Mouse (Mus musculus) heart, adult 9 months (tissue): ENCODE results near the gene Tas2r131.
"Not testable (repeated sequence)": the region's sequence is repeated elsewhere in the genome, so short reads cannot be mapped to it uniquely, and the experiment has no call there.

Experiments
- DNase-seq, 2 experiments: peaks; one replicate each; pipeline ENCODE4 v3.0.0; 2022; ENCODE audit warnings: low spot score in 2 of 2

Tas2r131 gene

GRCm38 (mm10) chr6:132957819-132958218 is at the start of gene Tas2r131:
Tas2r131 (minus strand) TSS chr6:132957919.
- DNase-seq: no peak

- DNase-seq: no peak
Measured at GRCm38 (mm10) chr6:132980865-132981264, 23.1 kb upstream of the Tas2r131 start, which contains the start of gene Tas2r109. Tas2r109 (minus strand) TSS chr6:132980965.

GRCm38 (mm10) chr6:132950802-132951201 is 6.9 kb downstream of the Tas2r131 start, which contains the start of gene Tas2r129:
Tas2r129 (plus strand) TSS chr6:132951102.
- DNase-seq: no peak

- DNase-seq: not testable (repeated sequence)
Measured at GRCm38 (mm10) chr6:132941376-132941775, 16.3 kb downstream of the Tas2r131 start.

- DNase-seq: no peak
Measured at GRCm38 (mm10) chr6:132909351-132909750, 48.4 kb downstream of the Tas2r131 start, which contains the start of gene Tas2r125. Tas2r125 (plus strand) TSS chr6:132909651.
